Mouse (Mus musculus): Measurements from ENCODE around the gene 1700029H14Rik. TPM values are rescaled to one million over a fixed set of nuclear protein-coding genes. Genes with fewer than 3 reads are reported as not detected.

The 1700029H14Rik gene
- not detected for polyA plus RNA-seq (2017; shearing (Covaris generic))

GRCm38 (mm10) chr8:13562118-13562517, at the start of gene 1700029H14Rik:
TSS of gene 1700029H14Rik (minus strand) at chr8:13562461.

Other genes starting within 250 kb of the 1700029H14Rik start
- 81.3 TPM for gene Tfdp1, start 223.7 kb downstream of the 1700029H14Rik start, polyA plus RNA-seq (2017; shearing (Covaris generic))
- gene Atp4b, start 165.6 kb downstream of the 1700029H14Rik start, polyA plus RNA-seq (2017; shearing (Covaris generic)): not detected
- not detected for gene Grk1, start 157.4 kb downstream of the 1700029H14Rik start, polyA plus RNA-seq (2017; shearing (Covaris generic))
- gene Tmem255b, start 127.3 kb downstream of the 1700029H14Rik start, polyA plus RNA-seq (2017; shearing (Covaris generic)): not detected
- gene Gas6, start 68.0 kb downstream of the 1700029H14Rik start, polyA plus RNA-seq (2017; shearing (Covaris generic)): 0.07 TPM
- gene Rasa3, start 115.1 kb upstream of the 1700029H14Rik start, polyA plus RNA-seq (2017; shearing (Covaris generic)): 249 TPM
- not detected for gene Cfap97d2, start 143.4 kb upstream of the 1700029H14Rik start, polyA plus RNA-seq (2017; shearing (Covaris generic))
- 67.6 TPM for gene Cdc16, start 195.2 kb upstream of the 1700029H14Rik start, polyA plus RNA-seq (2017; shearing (Covaris generic))
- 46.0 TPM for gene Upf3a, start 223.2 kb upstream of the 1700029H14Rik start, polyA plus RNA-seq (2017; shearing (Covaris generic))

Data from CD4-positive, CD25-positive, alpha-beta regulatory T cell (primary cell).